Mouse (Mus musculus) liver, adult 2 months (tissue): ENCODE results near the gene Cdc37. TPM values are rescaled to one million over a fixed set of nuclear protein-coding genes. Genes with fewer than 3 reads are reported as not detected.

Experiments
- DNase-seq: peaks from one replicate; pipeline ENCODE4 v3.0.0-alpha.2; 2011; ENCODE audit warnings: low read depth, low spot score; ENCODE audit errors: extremely low read depth
- H3K27ac ChIP-seq: fragments of 200-500 bp; replicated peaks from 2 replicates; pipeline ENCODE4 v1.5.1; 2012; ENCODE audit warnings: low read depth, mild to moderate bottlenecking, control low read depth, inconsistent platforms, low read length; ENCODE audit not compliant: insufficient read depth
- H3K27me3 ChIP-seq: fragments of 200-500 bp; 2 replicates; pipeline ENCODE4 v1.6.1; 2012; ENCODE audit warnings: mild to moderate bottlenecking, moderate library complexity, low read length, inconsistent platforms; ENCODE audit not compliant: control insufficient read depth, insufficient read depth
- H3K36me3 ChIP-seq: fragments of 200-500 bp; 2 replicates; pipeline ENCODE4 v1.6.1; 2012; ENCODE audit warnings: low read length, inconsistent platforms; ENCODE audit not compliant: control insufficient read depth, insufficient read depth
- H3K4me1 ChIP-seq: fragments of 200-500 bp; 2 replicates; pipeline ENCODE4 v1.6.1; 2011; ENCODE audit warnings: low read length; ENCODE audit not compliant: control insufficient read depth, insufficient read depth
- H3K4me3 ChIP-seq: fragments of 200-500 bp; 2 replicates; pipeline ENCODE4 v1.5.1; 2011; ENCODE audit warnings: low read depth, mild to moderate bottlenecking, control low read depth, low read length, moderate library complexity; ENCODE audit not compliant: insufficient read depth
- H3K79me2 ChIP-seq: fragments of 200-500 bp; 2 replicates; pipeline ENCODE4 v1.6.1; 2012; ENCODE audit warnings: inconsistent platforms, mild to moderate bottlenecking, low read length, moderate library complexity; ENCODE audit not compliant: control insufficient read depth, insufficient read depth
- H3K9ac ChIP-seq: fragments of 200-500 bp; 2 replicates; pipeline ENCODE4 v1.6.1; 2012; ENCODE audit warnings: low read depth, mild to moderate bottlenecking, control low read depth, inconsistent platforms, low read length
- CTCF ChIP-seq: fragments of 200-500 bp; IDR thresholded peaks from 2 replicates; pipeline ENCODE4 v1.5.1; 2011; ENCODE audit warnings: low read depth, low read length, control low read depth
- POLR2A ChIP-seq: fragments of 200-500 bp; IDR thresholded peaks from 2 replicates; pipeline ENCODE4 v1.6.1; 2011; ENCODE audit warnings: low read length, control low read depth; ENCODE audit not compliant: insufficient read depth; ENCODE audit errors: extremely low read depth
- WGBS: fragments of 180-500 bp; shearing (Covaris S2); methylation state at CpG from one replicate; pipeline ENCODE4 v1.1.7; 2018; 5-methylcytosine and 5-hydroxymethylcytosine counted together
- polyA plus RNA-seq: library from polyadenylated mRNA; depleted of rRNA; stranded (reverse); fragments of >200 nt; gene quantifications from 2 replicates; pipeline ENCODE4 v1.2.3, GENCODE M21; 2012
- total RNA-seq: library from RNA; depleted of rRNA; stranded (reverse); fragments of >200 nt; gene quantifications from 2 replicates; pipeline ENCODE4 v1.2.3, GENCODE M21; 2014

The Cdc37 gene
- total and polyA plus RNA-seq, 2 experiments = 27.4 to 41.2 TPM

GRCm38 (mm10) chr9:21131059-21131956, 18.5 kb downstream of the Cdc37 start, which contains the start of gene Tyk2:
Gene Tyk2 (minus strand): TSS chr9:21131243.
- H3K27me3 ChIP-seq = no peaks in the 10 kb centered on the region
- DNase-seq = peak; percentile 98
- H3K27ac ChIP-seq = peak within 1 kb of the TSS; percentile 20; the same call in 1 of the 2 replicates
- H3K9ac ChIP-seq = peak within 1 kb of the TSS; percentile 72
- H3K4me3 ChIP-seq = peak within 1 kb of the TSS; percentile 76
- no peaks in the 10 kb centered on the region; the same call in 1 of the 2 replicates for H3K36me3 ChIP-seq
- peaks cover 4% of the 10 kb centered on the region; the same call in 1 of the 2 replicates for H3K4me1 ChIP-seq
- H3K79me2 ChIP-seq = no peaks in the 10 kb centered on the region; the same call in 1 of the 2 replicates
- WGBS = 6% methylated on average over 37 of the region's 37 CpGs
- TF ChIP-seq CTCF (no peak), POLR2A (peak; percentile 60; the same call in 1 of the 2 replicates)

DNA sequence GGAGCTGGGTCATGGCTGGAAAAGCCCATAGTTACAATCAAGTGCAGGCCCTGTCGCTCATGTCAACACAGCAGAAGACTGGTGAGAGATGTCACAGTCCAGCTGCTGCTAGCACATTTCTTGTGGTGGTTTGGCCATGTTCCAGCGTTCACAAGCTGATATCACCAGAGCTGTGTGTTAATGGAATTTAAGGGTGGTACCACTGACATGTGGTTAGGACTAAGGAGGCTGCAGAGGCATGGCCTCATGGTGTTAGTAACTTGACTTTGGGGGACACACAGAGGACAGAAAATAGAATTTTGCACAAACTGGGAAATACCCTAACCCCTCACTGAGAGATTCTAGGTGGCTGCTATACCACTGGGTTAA, 23.5 kb downstream of the Cdc37 start:
- no peak for DNase-seq
- peaks cover 14% of the 10 kb centered on the region for H3K36me3 ChIP-seq
- no peaks in the 10 kb centered on the region for H3K27me3 ChIP-seq
- no peaks in the 10 kb centered on the region; the same call in 1 of the 2 replicates for H3K79me2 ChIP-seq
- no peak overlapping the region for H3K9ac ChIP-seq
- 74% methylated on average over 2 of the region's 2 CpGs for WGBS
- no peak overlapping the region for H3K4me3 ChIP-seq
- H3K4me1 ChIP-seq = peaks cover 4% of the 10 kb centered on the region; the same call in 1 of the 2 replicates
- H3K27ac ChIP-seq = no peak overlapping the region
- no peak for TF ChIP-seq CTCF
- TF ChIP-seq POLR2A = no peak

- no peaks in the 10 kb centered on the region for H3K27me3 ChIP-seq
- H3K9ac ChIP-seq = no peak overlapping the region
- no peak overlapping the region for H3K27ac ChIP-seq
- WGBS = 87% methylated on average over 9 of the region's 9 CpGs
- H3K4me3 ChIP-seq = no peak overlapping the region
- H3K79me2 ChIP-seq = no peaks in the 10 kb centered on the region; the same call in 1 of the 2 replicates
- H3K36me3 ChIP-seq = peaks cover 16% of the 10 kb centered on the region
- DNase-seq = peak; percentile 12
- peaks cover 4% of the 10 kb centered on the region; the same call in 1 of the 2 replicates for H3K4me1 ChIP-seq
- no peak for TF ChIP-seq POLR2A
- TF ChIP-seq CTCF = no peak
Observed at GRCm38 (mm10) chr9:21125502-21126258, 24.1 kb downstream of the Cdc37 start.

GRCm38 (mm10) chr9:21124837-21125236, 24.9 kb downstream of the Cdc37 start:
- no peak overlapping the region for H3K27ac ChIP-seq
- TF ChIP-seq POLR2A (no peak), CTCF (no peak)
- DNase-seq = no peak
- WGBS = 84% methylated on average over 5 of the region's 5 CpGs
- peaks cover 18% of the 10 kb centered on the region for H3K36me3 ChIP-seq
- H3K4me1 ChIP-seq = no peaks in the 10 kb centered on the region
- H3K27me3 ChIP-seq = no peaks in the 10 kb centered on the region
- H3K79me2 ChIP-seq = no peaks in the 10 kb centered on the region
- no peak overlapping the region for H3K9ac ChIP-seq
- no peak overlapping the region for H3K4me3 ChIP-seq

DNA sequence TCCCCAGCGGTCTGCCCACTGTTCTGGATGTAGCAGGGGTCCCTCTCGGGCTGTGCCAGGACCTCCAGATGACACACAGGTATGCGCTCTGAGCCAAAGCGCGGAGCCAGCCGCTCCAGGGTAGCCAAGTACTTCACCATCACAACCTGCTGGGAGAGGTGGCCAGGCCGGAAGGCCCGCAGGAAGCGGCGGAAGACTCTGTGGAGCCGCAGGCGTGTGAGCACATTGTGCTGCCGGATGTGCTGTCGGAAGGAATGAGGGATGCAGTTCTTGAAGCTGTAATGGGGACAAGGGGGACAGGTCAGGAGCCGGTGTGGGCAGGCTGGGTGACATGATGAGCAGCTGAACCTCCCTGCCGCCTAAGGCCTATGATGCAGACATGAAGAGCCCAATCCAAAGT, 28.3 kb downstream of the Cdc37 start:
- H3K79me2 ChIP-seq = no peaks in the 10 kb centered on the region
- no peak overlapping the region for H3K9ac ChIP-seq
- 89% methylated on average over 16 of the region's 16 CpGs for WGBS
- no peaks in the 10 kb centered on the region for H3K4me1 ChIP-seq
- H3K36me3 ChIP-seq = peaks cover 20% of the 10 kb centered on the region
- no peak overlapping the region for H3K27ac ChIP-seq
- no peak for DNase-seq
- H3K4me3 ChIP-seq = no peak overlapping the region
- H3K27me3 ChIP-seq = no peaks in the 10 kb centered on the region
- TF ChIP-seq CTCF (no peak), POLR2A (no peak)
